28 mouse cellular contexts compared by ENCODE assay signal in the genomic region with DNA sequence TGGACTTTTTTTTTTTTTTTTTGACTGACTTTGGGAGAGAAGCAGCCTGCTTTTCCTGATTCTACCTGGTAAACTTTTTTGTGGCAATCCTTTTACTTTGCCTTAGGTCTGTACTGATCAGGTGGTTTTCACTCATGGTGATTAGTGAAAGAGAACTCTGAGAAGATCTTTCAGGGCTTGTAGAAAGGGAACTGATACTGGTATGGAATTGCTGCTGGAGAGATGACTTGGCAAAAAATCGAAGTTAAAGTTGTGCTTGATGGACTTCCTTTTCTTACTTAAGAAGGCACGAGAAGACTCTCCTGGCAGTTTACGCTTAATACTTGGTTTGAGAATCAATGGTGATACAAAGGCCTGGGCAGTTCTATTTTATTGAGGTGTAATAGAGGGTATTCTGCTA. TPM values are rescaled to one million over a fixed set of nuclear protein-coding genes. Genes with fewer than 3 reads are reported as not detected.
A peak's percentile ranks its signal among the peaks of the same experiment; 100 is the strongest.
DNase-seq lines count a peak whose midpoint lies in the region; ATAC-seq and TF ChIP-seq lines count a peak whose summit lies in the region.
"Had no signal": no experiment of that assay in that cellular context is flagged by ENCODE, and none has a peak within 500 bp of the region (broad histone marks: within the 10 kb centered on the region; RNA-seq: fewer than 3 reads in every experiment).

No protein-coding gene starts in this region.

- H3K9ac ChIP-seq in stomach, embryonic 16.5 days (ENCODE audit: low read length), result no peak overlapping the region
- no peak overlapping the region for H3K9ac ChIP-seq in stomach, postnatal 0 days (ENCODE audit: low read length)
- no peak overlapping the region for H3K9ac ChIP-seq in CH12.LX (ENCODE audit: insufficient read depth, low read depth)
- H3K9ac ChIP-seq in forebrain, embryonic 16.5 days (replicated peaks; ENCODE audit: low read depth, low read length), result no peak overlapping the region
- H3K9ac ChIP-seq: embryonic facial prominence, embryonic 12.5 days; forebrain, embryonic 13.5 days; forebrain, embryonic 15.5 days had no signal

- dilution Hi-C loops in CH12.LX (cut with MboI; ENCODE audit: extremely low pct_ligation_motif_present, extremely low pct_unique_long_range_greater_than_20kb, low sequenced_read_pairs), result no loop called here

- TF ChIP-seq EP300 in stomach, postnatal 0 days (optimal IDR thresholded peaks at IDR 0.05), result no peak
- no peak for TF ChIP-seq EP300 in CH12.LX (IDR thresholded peaks at IDR 0.05; ENCODE audit: low read length)

- TF ChIP-seq RAD21 in CH12.LX (IDR thresholded peaks at IDR 0.05; ENCODE audit: low read depth, low read length), result no peak

- WGBS in stomach, embryonic 16.5 days, result 81% methylated on average over 3 of the region's 3 CpGs
- WGBS in stomach, postnatal 0 days, result 60% methylated on average over 3 of the region's 3 CpGs
- 91% methylated on average over 3 of the region's 3 CpGs for WGBS in forebrain, embryonic 16.5 days

- H3K4me2 ChIP-seq in stomach, embryonic 16.5 days (ENCODE audit: low read depth, low read length), result no peak overlapping the region
- H3K4me2 ChIP-seq in stomach, postnatal 0 days (replicated peaks; ENCODE audit: low read depth), result no peak overlapping the region
- no peak overlapping the region for H3K4me2 ChIP-seq in CH12.LX (ENCODE audit: insufficient read depth, low read depth, poor library complexity, severe bottlenecking)
- H3K4me2 ChIP-seq in forebrain, embryonic 16.5 days (ENCODE audit: low read length), result no peak overlapping the region
- H3K4me2 ChIP-seq: embryonic facial prominence, embryonic 12.5 days; forebrain, embryonic 13.5 days; forebrain, embryonic 15.5 days had no signal

- no peaks in the 10 kb centered on the region for H3K36me3 ChIP-seq in stomach, embryonic 16.5 days (ENCODE audit: control insufficient read depth, insufficient read depth, low read length)
- H3K36me3 ChIP-seq in stomach, postnatal 0 days (ENCODE audit: control insufficient read depth, insufficient read depth, low read length), result no peaks in the 10 kb centered on the region
- no peaks in the 10 kb centered on the region for H3K36me3 ChIP-seq in CH12.LX (replicated peaks in 1 of 2; ENCODE audit: control insufficient read depth in 1 of 2, insufficient read depth in 1 of 2, low read length in 1 of 2)
- H3K36me3 ChIP-seq in forebrain, embryonic 16.5 days (ENCODE audit: control insufficient read depth, insufficient read depth), result no peaks in the 10 kb centered on the region
- H3K36me3 ChIP-seq: embryonic facial prominence, embryonic 10.5 days; embryonic facial prominence, embryonic 12.5 days; forebrain, embryonic 15.5 days had no signal

- in situ Hi-C loops in CH12.LX (cut with MboI; ENCODE audit: low pct_ligation_motif_present, low pct_unique_long_range_greater_than_20kb, low sequenced_read_pairs), result no loop called here

- no peak for ATAC-seq in stomach, embryonic 16.5 days (ENCODE audit: insufficient read depth, low FRiP score)
- ATAC-seq in stomach, postnatal 0 days (ENCODE audit: low FRiP score, low TSS enrichment), result no peak
- ATAC-seq in forebrain, embryonic 16.5 days, result no peak
- ATAC-seq: activated CD4-positive, CD25-positive, alpha-beta regulatory T cell, adult 4 months; CD4-positive, CD25-positive, alpha-beta regulatory T cell, adult 4 months; forebrain, embryonic 13.5 days; forebrain, embryonic 15.5 days; Patski had no signal

- TF ChIP-seq CTCF in stomach, postnatal 0 days (IDR thresholded peaks at IDR 0.05; ENCODE audit: low read depth), result no peak
- no peak for TF ChIP-seq CTCF in CH12.LX (conservative IDR thresholded peaks at IDR 0.05 in 1 of 2, IDR thresholded peaks at IDR 0.05 in 1 of 2; ENCODE audit: low read depth in 2 of 2, low read length in 2 of 2)

- H3K4me3 ChIP-seq in stomach, embryonic 16.5 days (replicated peaks; ENCODE audit: low read length), result no peak overlapping the region
- H3K4me3 ChIP-seq in stomach, postnatal 0 days (ENCODE audit: low read depth, low read length), result no peak overlapping the region
- H3K4me3 ChIP-seq in CH12.LX (replicated peaks in 1 of 3; ENCODE audit: low read depth in 2 of 3, low read length in 2 of 3, poor library complexity in 1 of 3), result no peak overlapping the region
- no peak overlapping the region for H3K4me3 ChIP-seq in forebrain, embryonic 16.5 days (replicated peaks; ENCODE audit: low read length)
- H3K4me3 ChIP-seq: embryonic facial prominence, embryonic 10.5 days; embryonic facial prominence, embryonic 12.5 days; forebrain, embryonic 13.5 days; forebrain, embryonic 15.5 days had no signal

- no peak for DNase-seq in stomach, postnatal 0 days (ENCODE audit: low spot score)
- peak; percentile 49 for DNase-seq in CH12.LX (ENCODE audit: extremely low read depth)
- no peak for DNase-seq in heart, postnatal 4 days
- DNase-seq: adrenal gland, adult 8-10 months; adrenal gland, postnatal 14 days; adrenal gland, postnatal 36 days; B cell, adult 2 months; cerebellum, adult 11-12 months; cerebellum, adult 2 months; cerebellum, adult 9-10 months; cerebellum, postnatal 10 days; cerebellum, postnatal 25 days had no signal

- no peaks in the 10 kb centered on the region for H3K27me3 ChIP-seq in stomach, embryonic 16.5 days (ENCODE audit: control insufficient read depth, insufficient read depth, low read length)
- H3K27me3 ChIP-seq in stomach, postnatal 0 days (ENCODE audit: control insufficient read depth, insufficient read depth, low read length), result no peaks in the 10 kb centered on the region
- H3K27me3 ChIP-seq in CH12.LX (replicated peaks), result no peaks in the 10 kb centered on the region
- no peaks in the 10 kb centered on the region for H3K27me3 ChIP-seq in forebrain, embryonic 16.5 days (replicated peaks; ENCODE audit: control insufficient read depth, insufficient read depth, low read length)
- H3K27me3 ChIP-seq: embryonic facial prominence, embryonic 12.5 days; forebrain, embryonic 13.5 days; forebrain, embryonic 15.5 days; Patski had no signal

- no peaks in the 10 kb centered on the region for H3K79me2 ChIP-seq in CH12.LX (replicated peaks; ENCODE audit: control insufficient read depth, extremely low read depth, insufficient read depth, poor library complexity, severe bottlenecking)

- TF ChIP-seq POLR2A in CH12.LX (IDR thresholded peaks at IDR 0.05; ENCODE audit: low read depth, low read length), result no peak

- H3K9me3 ChIP-seq in stomach, embryonic 16.5 days (replicated peaks; ENCODE audit: control insufficient read depth, low read length), result no peaks in the 10 kb centered on the region
- no peaks in the 10 kb centered on the region for H3K9me3 ChIP-seq in stomach, postnatal 0 days (ENCODE audit: control insufficient read depth, low read length)
- H3K9me3 ChIP-seq in CH12.LX (replicated peaks; ENCODE audit: low read length), result no peaks in the 10 kb centered on the region
- H3K9me3 ChIP-seq in forebrain, embryonic 16.5 days (ENCODE audit: control insufficient read depth, low read length), result no peaks in the 10 kb centered on the region
- H3K9me3 ChIP-seq: embryonic facial prominence, embryonic 10.5 days; embryonic facial prominence, embryonic 12.5 days; forebrain, embryonic 13.5 days; forebrain, embryonic 15.5 days had no signal

- H3K4me1 ChIP-seq in stomach, embryonic 16.5 days (ENCODE audit: control insufficient read depth, insufficient read depth, low read length), result no peaks in the 10 kb centered on the region
- no peaks in the 10 kb centered on the region for H3K4me1 ChIP-seq in stomach, postnatal 0 days (replicated peaks; ENCODE audit: control insufficient read depth, insufficient read depth)
- peaks cover 0 to 29% of the 10 kb centered on the region in 2 experiments; a peak in 2 of 4 replicates for H3K4me1 ChIP-seq in CH12.LX (ENCODE audit: control insufficient read depth in 1 of 2, insufficient read depth in 2 of 2)
- no peaks in the 10 kb centered on the region for H3K4me1 ChIP-seq in forebrain, embryonic 16.5 days (replicated peaks; ENCODE audit: control insufficient read depth, insufficient read depth, low read length)
- H3K4me1 ChIP-seq: embryonic facial prominence, embryonic 10.5 days; embryonic facial prominence, embryonic 12.5 days; forebrain, embryonic 13.5 days; forebrain, embryonic 15.5 days had no signal

- H3K27ac ChIP-seq in stomach, embryonic 16.5 days (ENCODE audit: low read length), result peak overlapping the region; percentile 44; the same call in 1 of the 2 replicates
- no peak overlapping the region for H3K27ac ChIP-seq in stomach, postnatal 0 days (replicated peaks)
- H3K27ac ChIP-seq in CH12.LX (ENCODE audit: insufficient read depth, low read depth), result no peak overlapping the region
- no peak overlapping the region for H3K27ac ChIP-seq in forebrain, embryonic 16.5 days (ENCODE audit: low read length)
- H3K27ac ChIP-seq: embryonic facial prominence, embryonic 10.5 days; embryonic facial prominence, embryonic 12.5 days; forebrain, embryonic 13.5 days; forebrain, embryonic 15.5 days had no signal

TF ChIP-seq in CH12.LX, 34 proteins besides CTCF, POLR2A, EP300 and RAD21:
- TF ChIP-seq MAFK (IDR thresholded peaks at IDR 0.05; ENCODE audit: insufficient replicate concordance, low read length) (peak; percentile 67; the same call in 1 of the 2 replicates), IRF4 (IDR thresholded peaks at IDR 0.05; ENCODE audit: low read depth, low read length) (no peak)

RNA-seq across cellular contexts. Expression of a gene that starts 34.2 kb away (rescaled TPM):
- not detected in 2 replicates for polyA plus RNA-seq in stomach, embryonic 16.5 days (2015; fragmentation: Nextera tagmentation; extraction: Ambion mirVana)
- not detected in 2 replicates for polyA plus RNA-seq in stomach, postnatal 0 days (2015; fragmentation: Nextera tagmentation; extraction: Ambion mirVana)
- not detected in 2 replicates for total RNA-seq in CH12.LX (2012; rRNA removed)
- total RNA-seq in CH12.LX (2014; rRNA removed), result not detected in 2 replicates
- not detected in 2 replicates for polyA plus RNA-seq in CH12.LX (2012; ENCODE audit: insufficient read length, low read depth)
- total RNA-seq in heart, postnatal 4 days (2021), result not detected
- not detected in 2 replicates for polyA plus RNA-seq in forebrain, embryonic 16.5 days (2015; fragmentation: Nextera tagmentation; extraction: Ambion mirVana)
- total RNA-seq: adrenal gland, adult 18-20 months; ES-E14; MEL had no signal
- polyA plus RNA-seq: activated CD4-positive, CD25-positive, alpha-beta regulatory T cell, adult 4 months; CD4-positive, CD25-positive, alpha-beta regulatory T cell, adult 4 months; cerebellum, adult 2 months; cortical plate, adult 2 months; embryonic facial prominence, embryonic 10.5 days; embryonic facial prominence, embryonic 12.5 days; embryonic facial prominence, embryonic 14.5 days; forebrain, embryonic 11.5 days; forebrain, embryonic 13.5 days; forebrain, embryonic 15.5 days; frontal cortex, adult 2 months; Patski had no signal

RNA-seq across cellular contexts. Expression of a gene that starts 40.2 kb away (rescaled TPM):
- polyA plus RNA-seq in stomach, embryonic 16.5 days (2015; fragmentation: Nextera tagmentation; extraction: Ambion mirVana), result 0.71 and 0.87 TPM in 2 replicates
- polyA plus RNA-seq in stomach, postnatal 0 days (2015; fragmentation: Nextera tagmentation; extraction: Ambion mirVana), result 0.55 and 0.70 TPM in 2 replicates
- not detected in 2 replicates for total RNA-seq in CH12.LX (2012; rRNA removed)
- total RNA-seq in CH12.LX (2014; rRNA removed), result not detected in 2 replicates
- polyA plus RNA-seq in CH12.LX (2012; ENCODE audit: insufficient read length, low read depth), result not detected in 2 replicates
- not detected for total RNA-seq in heart, postnatal 4 days (2021)
- polyA plus RNA-seq in forebrain, embryonic 16.5 days (2015; fragmentation: Nextera tagmentation; extraction: Ambion mirVana), result not detected in 2 replicates
- total RNA-seq: adrenal gland, postnatal 36 days; MEL had no signal
- polyA plus RNA-seq: activated CD4-positive, CD25-positive, alpha-beta regulatory T cell, adult 4 months; CD4-positive, CD25-positive, alpha-beta regulatory T cell, adult 4 months; cerebellum, adult 2 months; cortical plate, adult 2 months; embryonic facial prominence, embryonic 10.5 days; embryonic facial prominence, embryonic 12.5 days; embryonic facial prominence, embryonic 14.5 days; forebrain, embryonic 11.5 days; forebrain, embryonic 13.5 days; forebrain, embryonic 15.5 days; frontal cortex, adult 2 months; Patski had no signal

RNA-seq across cellular contexts. Expression of a gene that starts 53.8 kb away (rescaled TPM):
- 77.0 and 80.9 TPM in 2 replicates for polyA plus RNA-seq in stomach, embryonic 16.5 days (2015; fragmentation: Nextera tagmentation; extraction: Ambion mirVana)
- 64.1 and 68.1 TPM in 2 replicates for polyA plus RNA-seq in stomach, postnatal 0 days (2015; fragmentation: Nextera tagmentation; extraction: Ambion mirVana)
- not detected in 2 replicates for total RNA-seq in CH12.LX (2012; rRNA removed)
- not detected in 2 replicates for total RNA-seq in CH12.LX (2014; rRNA removed)
- polyA plus RNA-seq in CH12.LX (2012; ENCODE audit: insufficient read length, low read depth), result not detected in 2 replicates
- total RNA-seq in heart, postnatal 4 days (2021), result not detected
- not detected in 2 replicates for polyA plus RNA-seq in forebrain, embryonic 16.5 days (2015; fragmentation: Nextera tagmentation; extraction: Ambion mirVana)
- total RNA-seq: adrenal gland, adult 8-10 months; MEL had no signal
- polyA plus RNA-seq: activated CD4-positive, CD25-positive, alpha-beta regulatory T cell, adult 4 months; CD4-positive, CD25-positive, alpha-beta regulatory T cell, adult 4 months; cerebellum, adult 2 months; cortical plate, adult 2 months; embryonic facial prominence, embryonic 12.5 days; embryonic facial prominence, embryonic 14.5 days; forebrain, embryonic 11.5 days; forebrain, embryonic 13.5 days; forebrain, embryonic 15.5 days; frontal cortex, adult 2 months had no signal

Comparison
In these comparisons a context has a peak if more than half of its experiments do, and no peak if none do; other contexts are left out.
1. RNA of a gene that starts 53.8 kb away (polyA plus RNA-seq): 77.0 to 80.9 TPM in stomach, embryonic 16.5 days and 64.1 to 68.1 TPM in stomach, postnatal 0 days; not detected in CH12.LX and not detected in forebrain, embryonic 16.5 days; every median in the first group is over 10 times any median in the second.